Mouse (Mus musculus) urinary bladder, adult 2 months (tissue): Measurements from ENCODE around the gene Nat9. TPM values are rescaled to one million over a fixed set of nuclear protein-coding genes. Genes with fewer than 3 reads are reported as not detected.

ENCODE experiments used
- DNase-seq: peaks from one replicate; pipeline ENCODE4 v3.0.0; 2022; ENCODE audit warnings: low spot score
- polyA plus RNA-seq: library from polyadenylated mRNA; depleted of rRNA; stranded (reverse); fragments of >200 nt; gene quantifications from 2 replicates; pipeline ENCODE4 v1.2.3, GENCODE M21; 2012; rRNA removed

Nat9 gene
- polyA plus RNA-seq, 1 experiment = 27.5 TPM

DNA sequence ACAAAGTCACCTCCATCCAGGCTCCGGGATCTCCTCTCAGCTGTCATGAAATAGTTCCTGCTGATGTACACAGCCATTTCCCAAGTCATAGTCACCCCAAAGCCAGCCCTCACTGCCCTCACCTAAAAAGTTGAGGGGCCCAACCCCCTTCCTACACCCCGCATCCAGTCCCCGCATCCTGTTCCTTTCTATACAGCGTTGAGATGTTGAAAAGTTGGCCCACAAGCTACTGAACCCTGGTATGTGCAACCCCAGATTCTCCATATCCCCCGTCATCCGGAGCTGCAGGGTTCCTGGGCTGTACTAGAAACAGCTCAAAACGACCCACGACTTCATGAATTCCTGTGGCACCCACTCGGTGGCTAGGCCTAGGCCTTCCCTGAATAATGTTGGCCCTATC is 34.6 kb downstream of the Nat9 start:
- no peak for DNase-seq

DNA sequence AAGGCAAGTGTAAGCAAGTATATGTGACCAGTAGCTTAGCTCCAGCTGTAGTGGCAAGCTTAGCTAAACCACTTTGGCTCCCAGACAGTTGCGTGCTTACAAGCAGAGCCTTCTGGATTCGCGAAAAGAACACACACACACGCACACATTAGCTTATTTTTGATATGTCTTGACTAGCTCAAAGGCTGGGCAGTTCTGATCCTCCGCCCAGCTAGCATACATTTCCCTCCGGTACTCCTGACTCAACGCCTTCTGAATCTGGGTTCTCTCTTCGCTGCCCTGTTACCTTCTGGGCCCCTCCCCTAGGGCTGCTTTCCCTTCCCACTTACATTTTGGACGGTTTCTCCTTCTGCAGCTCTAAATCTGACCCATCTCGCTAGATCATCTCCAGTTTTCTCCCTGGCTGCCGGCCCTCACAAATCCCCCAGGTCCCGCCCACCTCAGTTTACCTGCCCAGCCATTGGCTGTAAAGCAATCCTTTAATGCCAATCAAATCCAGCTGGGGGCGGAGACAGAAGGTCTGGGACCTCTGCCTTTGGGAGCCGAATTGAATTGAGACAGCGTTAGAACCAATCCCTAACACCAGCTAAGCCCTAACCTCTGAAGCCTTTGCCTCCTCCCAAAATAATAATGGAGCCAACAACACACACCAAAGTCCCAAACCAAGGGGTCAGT is 35.8 kb downstream of the Nat9 start:
- no peak for DNase-seq

DNA sequence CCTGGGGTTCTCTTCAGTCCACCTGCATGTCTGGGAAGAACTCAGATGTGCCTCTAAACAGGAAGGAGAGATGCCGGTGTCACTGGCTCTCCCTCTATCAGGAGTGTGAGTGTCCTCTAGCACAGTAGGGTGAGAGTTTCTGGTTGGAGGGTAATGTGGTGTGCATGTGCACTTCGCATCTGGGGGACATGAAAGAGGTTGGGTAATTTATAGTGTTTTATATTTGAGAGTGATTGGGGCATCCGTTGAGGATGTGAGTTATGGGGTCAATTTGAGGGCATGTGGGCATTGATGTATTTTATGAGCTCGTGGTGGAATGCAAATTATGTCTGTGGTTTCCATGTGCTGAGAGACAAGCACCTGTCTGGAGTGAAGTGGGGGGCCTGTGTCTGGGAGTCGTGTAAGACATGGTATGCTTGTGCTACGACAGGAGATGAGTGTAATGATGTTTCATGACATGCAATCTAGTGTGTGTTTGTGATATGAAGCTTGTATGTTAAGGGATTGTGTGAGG is 36.9 kb downstream of the Nat9 start:
- DNase-seq = no peak

DNA sequence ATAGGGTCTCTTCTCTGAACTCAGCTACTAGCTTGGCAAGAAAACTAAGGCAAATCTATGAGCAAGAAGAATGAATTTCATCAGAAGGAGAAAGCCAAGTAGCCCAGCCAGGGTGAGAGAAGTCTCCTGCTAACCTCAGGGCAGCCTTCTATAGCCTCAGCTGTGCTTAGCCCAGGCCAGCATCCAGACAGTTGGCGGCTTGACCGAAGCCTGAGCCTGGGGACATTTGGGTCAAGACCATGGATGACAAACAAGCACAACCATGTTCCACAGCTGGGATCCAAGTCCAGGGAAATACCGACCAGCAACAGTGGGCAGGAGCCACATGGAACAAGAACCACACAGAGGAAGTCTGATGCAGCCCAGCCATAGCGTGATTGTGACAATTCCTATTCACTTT is 39.8 kb downstream of the Nat9 start:
- DNase-seq = no peak

DNA sequence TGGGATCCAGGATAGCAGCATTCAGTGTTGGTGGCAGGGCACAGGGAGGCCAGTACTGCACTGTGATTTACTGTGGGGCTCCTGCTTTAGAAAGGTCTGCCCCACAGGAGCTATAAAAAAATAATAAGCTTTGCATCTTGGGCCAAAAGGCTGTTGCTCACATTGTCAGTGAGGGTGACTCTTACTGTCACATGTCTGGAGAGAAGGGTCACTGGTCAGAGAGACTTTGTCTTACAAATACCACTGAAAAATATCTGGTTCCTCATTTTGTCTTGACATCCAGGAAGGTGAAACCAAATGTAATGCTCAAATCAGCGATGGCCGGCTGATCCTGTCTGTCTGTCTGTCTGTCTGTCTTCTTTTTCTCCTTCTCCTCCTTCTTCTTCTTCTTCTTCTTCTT is 45.7 kb downstream of the Nat9 start:
- no peak for DNase-seq

DNA sequence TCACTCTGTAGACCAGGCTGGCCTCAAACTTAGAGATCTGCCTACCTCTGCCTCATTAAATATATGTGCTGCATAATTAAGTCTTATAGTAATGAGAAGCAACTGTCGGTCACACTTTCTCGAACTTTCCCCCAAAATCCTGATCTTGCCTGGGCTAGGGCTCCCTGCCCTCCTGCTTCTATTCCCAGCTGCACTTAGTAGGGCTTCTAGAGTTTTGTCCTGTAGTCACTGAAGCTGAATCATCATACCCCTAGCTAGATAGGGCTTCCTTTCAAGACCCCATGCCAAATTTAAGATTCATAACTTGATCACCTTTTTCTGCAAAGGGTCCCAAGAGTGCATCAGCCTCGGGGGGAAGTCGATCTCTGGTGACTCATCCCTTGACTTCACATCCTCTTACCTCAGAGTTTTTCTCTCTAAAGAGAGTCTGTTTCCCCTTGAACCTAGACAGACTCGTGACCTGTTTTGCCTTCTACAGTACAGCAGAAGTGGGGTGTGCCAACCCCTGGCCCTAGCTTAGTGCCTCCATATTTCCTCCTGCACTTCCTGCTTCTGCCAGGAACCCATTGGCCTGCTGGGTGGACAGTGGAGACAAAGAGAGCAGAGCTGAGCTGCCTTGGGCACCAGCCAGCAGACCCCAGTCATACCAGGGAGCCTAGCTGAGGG is 48.9 kb downstream of the Nat9 start:
- DNase-seq = no peak

DNA sequence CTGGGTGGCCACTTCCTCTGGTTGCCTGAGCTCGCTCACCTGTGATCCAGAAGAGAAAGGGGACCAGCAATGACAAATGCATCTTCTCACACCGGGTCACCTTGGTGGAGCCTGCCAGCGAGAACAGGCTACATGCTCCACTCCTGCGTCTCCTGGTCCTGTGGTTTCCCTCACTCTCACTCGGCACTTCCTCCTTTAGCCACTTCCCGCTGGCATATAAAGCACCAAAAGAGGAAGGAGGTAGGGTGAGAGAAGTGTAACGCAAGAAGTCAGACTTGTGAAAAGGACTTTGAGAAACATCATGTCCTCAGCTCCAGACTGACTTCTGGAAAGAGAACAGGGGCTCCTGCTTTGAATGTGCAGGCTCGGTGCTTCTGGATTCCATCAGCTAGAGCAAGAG is 53.9 kb downstream of the Nat9 start, which contains the start of gene Cd300lf:
Gene Cd300lf (minus strand): TSS at position 193 of the 400 bp plus-strand sequence.
- no peak for DNase-seq

Other genes starting within 250 kb of the Nat9 start
- gene Cd300c, start 218.7 kb downstream of the Nat9 start, polyA plus RNA-seq = 0.21 and 0.51 TPM in 2 replicates
- gene Cd300ld, start 197.9 kb downstream of the Nat9 start, polyA plus RNA-seq = 4.2 and 6.1 TPM in 2 replicates
- 3.5 and 4.8 TPM in 2 replicates for gene Cd300c2, start 186.0 kb downstream of the Nat9 start, polyA plus RNA-seq
- gene Cd300ld2, start 171.7 kb downstream of the Nat9 start, polyA plus RNA-seq = 0.83 and 1.2 TPM in 2 replicates
- gene Cd300ld4, start 160.8 kb downstream of the Nat9 start, polyA plus RNA-seq = 3.3 and 3.6 TPM in 2 replicates
- 3.1 and 5.2 TPM in 2 replicates for gene Cd300ld5, start 150.1 kb downstream of the Nat9 start, polyA plus RNA-seq
- gene Cd300ld3, start 139.4 kb downstream of the Nat9 start, polyA plus RNA-seq = 16.9 and 17.1 TPM in 2 replicates
- 0.04 and 0.15 TPM in 2 replicates for gene Cd300e, start 125.7 kb downstream of the Nat9 start, polyA plus RNA-seq
- 0.77 and 0.94 TPM in 2 replicates for gene Rab37, start 96.4 kb downstream of the Nat9 start, polyA plus RNA-seq
- 0.52 and 1.5 TPM in 2 replicates for gene Cd300lf, start 53.9 kb downstream of the Nat9 start, polyA plus RNA-seq
- gene Slc9a3r1, start 24.5 kb downstream of the Nat9 start, polyA plus RNA-seq = 67.7 and 76.3 TPM in 2 replicates
- 7.0 and 9.4 TPM in 2 replicates for gene Tmem104, start 372 bp downstream of the Nat9 start, polyA plus RNA-seq
- 0.74 and 1.0 TPM in 2 replicates for gene Grin2c, start 79.4 kb upstream of the Nat9 start, polyA plus RNA-seq
- gene Fdxr, start 89.2 kb upstream of the Nat9 start, polyA plus RNA-seq = 10.9 and 11.6 TPM in 2 replicates
- 0.99 and 1.1 TPM in 2 replicates for gene Fads6, start 109.8 kb upstream of the Nat9 start, polyA plus RNA-seq
- gene Otop2, start 119.3 kb upstream of the Nat9 start, polyA plus RNA-seq = not detected in 2 replicates
- not detected in 2 replicates for gene Ush1g, start 134.2 kb upstream of the Nat9 start, polyA plus RNA-seq
- gene Otop3, start 146.9 kb upstream of the Nat9 start, polyA plus RNA-seq = not detected in 2 replicates
- 28.4 and 30.5 TPM in 2 replicates for gene Hid1, start 179.9 kb upstream of the Nat9 start, polyA plus RNA-seq
- gene Cdr2l, start 194.1 kb upstream of the Nat9 start, polyA plus RNA-seq = 10.8 and 11.9 TPM in 2 replicates
- 89.3 and 89.6 TPM in 2 replicates for gene Mrpl58, start 215.9 kb upstream of the Nat9 start, polyA plus RNA-seq
- 561 and 600 TPM in 2 replicates for gene Atp5h, start 232.1 kb upstream of the Nat9 start, polyA plus RNA-seq
- 35.6 TPM in 2 replicates for gene Kctd2, start 232.3 kb upstream of the Nat9 start, polyA plus RNA-seq